In genomic region chr2:125484910-125485309, GRCm38 (mm10) we compare ENCODE assay signal across 16 mouse cellular contexts. TPM values are rescaled to one million over a fixed set of nuclear protein-coding genes. Genes with fewer than 3 reads are reported as not detected.
DNase-seq lines count a peak whose midpoint lies in the region; ATAC-seq and TF ChIP-seq lines count a peak whose summit lies in the region.
"Had no signal": no experiment of that assay in that cellular context is flagged by ENCODE, and none has a peak within 500 bp of the region (broad histone marks: within the 10 kb centered on the region; RNA-seq: fewer than 3 reads in every experiment).

No protein-coding gene starts in this region.

- H3K4me1 ChIP-seq in heart, embryonic 11.5 days (ENCODE audit: control insufficient read depth, insufficient read depth, low read length) = peaks cover 7% of the 10 kb centered on the region; the same call in 1 of the 2 replicates
- H3K4me1 ChIP-seq in kidney, embryonic 15.5 days = peaks cover 7% of the 10 kb centered on the region
- H3K4me1 ChIP-seq: hindbrain, embryonic 15.5 days; neural tube, embryonic 13.5 days had no signal

- CTCF ChIA-PET in Patski (lab: Charles Lee) = interaction anchor here (1.8 kb wide), 1 partner anchor 12 kb away, joined by 4 read pairs; no protein-coding TSS in a partner anchor

- ATAC-seq in heart, embryonic 11.5 days (replicated peaks; ENCODE audit: insufficient number of reproducible peaks, low FRiP score, low TSS enrichment) = no peak
- ATAC-seq in Patski = peak; percentile 54
- ATAC-seq in kidney, embryonic 15.5 days (replicated peaks; ENCODE audit: low FRiP score) = no peak; the same call in 1 of the 2 replicates

- 70% methylated on average over 9 of the region's 9 CpGs for WGBS in heart, embryonic 11.5 days (ENCODE audit: insufficient replicate concordance)
- 55% methylated on average over 9 of the region's 9 CpGs for WGBS in kidney, embryonic 15.5 days

- no peaks in the 10 kb centered on the region for H3K27me3 ChIP-seq in heart, embryonic 11.5 days (ENCODE audit: control insufficient read depth, insufficient read depth, low read length)
- no peaks in the 10 kb centered on the region for H3K27me3 ChIP-seq in Patski
- H3K27me3 ChIP-seq in kidney, embryonic 15.5 days = no peaks in the 10 kb centered on the region
- H3K27me3 ChIP-seq: embryonic facial prominence, embryonic 15.5 days; forebrain, embryonic 12.5 days; hindbrain, embryonic 15.5 days; neural tube, embryonic 13.5 days had no signal

- POLR2A ChIA-PET in Patski (lab: Charles Lee) = interaction anchor here (1.1 kb wide), 1 partner anchor 59 kb away, joined by 3 read pairs; no protein-coding TSS in a partner anchor

- peak; percentile 98 for DNase-seq in heart, adult 11 months
- DNase-seq in Patski (ENCODE audit: low read depth, low spot score) = no peak
- DNase-seq in heart, adult 9 months (ENCODE audit: low spot score in 2 of 2) = peak; percentile 68 to 79
- DNase-seq in heart, postnatal 4 days = peak; percentile 46
- no peak for DNase-seq in left cerebral cortex, adult 18-20 months (ENCODE audit: low spot score in 2 of 2)
- DNase-seq: cerebellum, adult 11 months; thymus, postnatal 14 days had no signal

- H3K4me2 ChIP-seq in heart, embryonic 11.5 days = no peak overlapping the region
- H3K4me2 ChIP-seq in kidney, embryonic 15.5 days = no peak overlapping the region
- H3K4me2 ChIP-seq: embryonic facial prominence, embryonic 15.5 days; forebrain, embryonic 12.5 days; hindbrain, embryonic 15.5 days; limb, embryonic 13.5 days; neural tube, embryonic 13.5 days had no signal

- H3K4me3 ChIP-seq in heart, embryonic 11.5 days (ENCODE audit: low read depth, low read length) = no peak overlapping the region
- H3K4me3 ChIP-seq in kidney, embryonic 15.5 days (replicated peaks) = no peak overlapping the region
- H3K4me3 ChIP-seq: embryonic facial prominence, embryonic 15.5 days; forebrain, embryonic 12.5 days; hindbrain, embryonic 15.5 days; limb, embryonic 13.5 days; megakaryocyte, embryonic 14.5 days; neural tube, embryonic 13.5 days had no signal

- in situ Hi-C loops in Patski (cut with MboI; ENCODE audit: low pct_unique_long_range_greater_than_20kb) = no loop called here

- no peak overlapping the region for H3K27ac ChIP-seq in heart, embryonic 11.5 days (ENCODE audit: low read depth, low read length)
- no peak overlapping the region for H3K27ac ChIP-seq in kidney, embryonic 15.5 days
- H3K27ac ChIP-seq: embryonic facial prominence, embryonic 15.5 days; forebrain, embryonic 12.5 days; hindbrain, embryonic 15.5 days; limb, embryonic 13.5 days; neural tube, embryonic 13.5 days had no signal

- no peaks in the 10 kb centered on the region for H3K9me3 ChIP-seq in heart, embryonic 11.5 days (replicated peaks; ENCODE audit: control insufficient read depth, low read length)
- no peaks in the 10 kb centered on the region for H3K9me3 ChIP-seq in kidney, embryonic 15.5 days (replicated peaks)
- H3K9me3 ChIP-seq: embryonic facial prominence, embryonic 15.5 days; forebrain, embryonic 12.5 days; hindbrain, embryonic 15.5 days; limb, embryonic 13.5 days; neural tube, embryonic 13.5 days had no signal

- H3K36me3 ChIP-seq in heart, embryonic 11.5 days (ENCODE audit: control insufficient read depth, insufficient read depth, low read length) = no peaks in the 10 kb centered on the region
- no peaks in the 10 kb centered on the region for H3K36me3 ChIP-seq in kidney, embryonic 15.5 days
- H3K36me3 ChIP-seq: embryonic facial prominence, embryonic 15.5 days; forebrain, embryonic 12.5 days; hindbrain, embryonic 15.5 days; limb, embryonic 13.5 days; neural tube, embryonic 13.5 days had no signal

- H3K9ac ChIP-seq in heart, embryonic 11.5 days (ENCODE audit: low read depth, low read length) = no peak overlapping the region
- no peak overlapping the region for H3K9ac ChIP-seq in kidney, embryonic 15.5 days
- H3K9ac ChIP-seq: embryonic facial prominence, embryonic 15.5 days; forebrain, embryonic 12.5 days; hindbrain, embryonic 15.5 days; limb, embryonic 13.5 days; neural tube, embryonic 13.5 days had no signal

- TF ChIP-seq CTCF in Patski (IDR thresholded peaks at IDR 0.05) = no peak

RNA-seq across cellular contexts. Expression of gene Gm9913, which starts 20.0 kb away (rescaled TPM):
- 0.42 and 0.45 TPM in 2 replicates for polyA plus RNA-seq in heart, embryonic 11.5 days (2014; fragmentation: Nextera tagmentation; extraction: Ambion mirVana)
- polyA plus RNA-seq in Patski (2021) = 0.27 TPM
- total RNA-seq in heart, postnatal 4 days (2021) = under 1 TPM; 0.57 to 0.65 TPM
- polyA plus RNA-seq in kidney, embryonic 15.5 days (2015; fragmentation: Nextera tagmentation; extraction: Ambion mirVana) = 0.19 and 0.42 TPM in 2 replicates
- total RNA-seq in left cerebral cortex, adult 18-20 months (2021) = under 1 TPM; 0.12 to 0.16 TPM
- polyA plus RNA-seq: liver, embryonic 16.5 days; neural tube, embryonic 13.5 days had no signal

RNA-seq across cellular contexts. Expression of gene Fbn1, which starts 22.9 kb away (rescaled TPM):
- 28.5 and 31.9 TPM in 2 replicates for polyA plus RNA-seq in heart, embryonic 11.5 days (2014; fragmentation: Nextera tagmentation; extraction: Ambion mirVana)
- polyA plus RNA-seq in Patski (2021) = 25.5 TPM
- 100 to 1,000 TPM; 223 to 241 TPM for total RNA-seq in heart, postnatal 4 days (2021)
- polyA plus RNA-seq in kidney, embryonic 15.5 days (2015; fragmentation: Nextera tagmentation; extraction: Ambion mirVana) = 13.4 and 16.4 TPM in 2 replicates
- total RNA-seq in left cerebral cortex, adult 18-20 months (2021) = 1 to 10 TPM; 4.5 to 5.0 TPM

Comparison
In these comparisons a context has a peak if more than half of its experiments do, and no peak if none do; other contexts are left out.
1. DNase-seq: peak in heart, adult 11 months (single experiment), heart, adult 9 months (2 of 2) and heart, postnatal 4 days (single experiment); none in Patski (single experiment) and left cerebral cortex, adult 18-20 months (0 of 2).